Mouse (Mus musculus) fibroblast of lung, adult 2 months (primary cell): ENCODE data around the gene Uqcr10.
"Not testable (repeated sequence)": the region's sequence is repeated elsewhere in the genome, so short reads cannot be mapped to it uniquely, and the experiment has no call there.

ENCODE experiments used
- DNase-seq: peaks from one replicate; pipeline ENCODE4 v3.0.0-alpha.2; 2011; ENCODE audit warnings: low read depth

The Uqcr10 gene

DNA sequence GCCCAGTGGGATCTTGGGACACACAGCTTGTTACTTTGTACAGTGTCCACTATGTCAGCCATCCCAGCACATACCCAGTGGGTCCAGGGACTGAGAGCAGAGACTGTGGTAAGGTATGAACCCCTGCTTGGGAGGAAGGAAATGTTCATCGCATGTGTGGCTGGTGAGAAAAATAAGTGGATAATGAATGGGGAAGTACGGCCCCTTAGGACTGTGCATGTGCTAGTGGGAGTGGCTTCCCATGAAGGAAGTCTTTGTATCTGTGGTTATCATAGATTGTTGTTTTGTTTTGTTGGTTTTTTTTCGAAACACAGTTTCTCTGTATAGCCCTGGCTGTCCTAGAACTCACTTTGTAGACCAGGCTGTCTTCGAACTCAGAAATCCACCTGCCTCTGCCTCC is 10.6 kb upstream of the Uqcr10 start:
- no peak for DNase-seq

GRCm38 (mm10) chr11:4712822-4713221 is 8.7 kb upstream of the Uqcr10 start:
- DNase-seq = no peak

DNA sequence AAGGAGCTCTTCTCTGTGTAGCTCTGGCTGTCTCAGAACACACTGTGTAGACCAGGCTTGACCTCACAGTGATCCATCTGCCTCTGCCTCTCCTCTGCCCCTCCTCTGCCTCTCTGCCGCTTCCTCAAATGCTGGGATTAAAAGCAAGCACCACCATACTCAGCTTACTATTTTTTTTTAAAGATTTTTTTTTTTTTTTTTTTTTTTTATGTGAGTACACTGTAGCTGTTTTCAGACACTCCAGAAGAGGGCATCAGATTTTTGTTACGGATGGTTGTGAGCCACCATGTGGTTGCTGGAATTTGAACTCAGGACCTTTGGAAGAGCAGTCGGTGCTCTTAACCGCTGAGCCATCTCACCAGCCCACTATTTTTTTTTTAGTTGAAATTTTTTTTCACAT is 6.0 kb upstream of the Uqcr10 start:
- not testable (repeated sequence) for DNase-seq

DNA sequence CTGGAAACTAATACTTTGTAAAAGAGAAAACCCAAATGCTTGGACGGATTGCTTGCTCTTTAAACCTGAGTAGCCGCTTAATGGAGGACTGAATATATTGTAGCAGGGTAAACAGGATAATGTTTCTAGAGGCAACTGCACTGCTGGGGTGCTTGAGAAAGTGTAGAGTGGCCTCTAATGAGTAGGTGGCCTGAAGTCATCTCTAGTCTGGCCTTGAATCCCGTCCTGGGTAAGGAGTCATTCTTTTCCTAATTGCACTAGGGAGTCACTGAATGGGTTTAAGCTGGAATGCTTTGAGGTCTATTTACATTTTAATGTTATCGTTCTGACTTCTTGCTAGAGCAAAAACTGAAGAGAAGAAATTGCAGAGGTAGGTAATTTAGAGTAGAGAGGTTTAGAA is 1.0 kb upstream of the Uqcr10 start:
- no peak for DNase-seq

- DNase-seq = no peak
Measured at GRCm38 (mm10) chr11:4703688-4704071, 462 bp downstream of the Uqcr10 start.

GRCm38 (mm10) chr11:4700726-4701125 is 3.4 kb downstream of the Uqcr10 start:
- no peak for DNase-seq

GRCm38 (mm10) chr11:4697043-4697983 is 6.8 kb downstream of the Uqcr10 start:
- DNase-seq = peak; percentile 90

GRCm38 (mm10) chr11:4692162-4692561 is 12.0 kb downstream of the Uqcr10 start:
- no peak for DNase-seq

DNA sequence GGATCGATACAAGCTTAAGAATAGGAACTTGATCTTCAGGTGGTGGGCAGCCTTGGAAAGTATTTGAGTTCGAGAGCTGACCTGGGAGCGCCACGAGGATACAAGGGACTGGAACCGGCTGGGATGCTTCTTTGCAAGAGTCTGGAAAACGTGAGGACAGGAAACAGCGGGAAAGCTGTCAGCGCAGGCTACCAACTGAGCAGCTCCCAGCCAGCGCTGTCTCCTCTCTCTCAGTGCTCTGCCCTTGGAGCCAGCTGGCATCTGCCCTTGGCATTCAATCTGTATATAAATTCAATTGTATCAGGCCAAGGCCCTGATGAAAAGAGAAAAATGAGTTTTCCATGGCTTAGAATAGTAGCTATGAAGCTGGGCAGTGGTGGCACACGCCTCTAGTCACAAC is 12.9 kb downstream of the Uqcr10 start:
- no peak for DNase-seq

DNA sequence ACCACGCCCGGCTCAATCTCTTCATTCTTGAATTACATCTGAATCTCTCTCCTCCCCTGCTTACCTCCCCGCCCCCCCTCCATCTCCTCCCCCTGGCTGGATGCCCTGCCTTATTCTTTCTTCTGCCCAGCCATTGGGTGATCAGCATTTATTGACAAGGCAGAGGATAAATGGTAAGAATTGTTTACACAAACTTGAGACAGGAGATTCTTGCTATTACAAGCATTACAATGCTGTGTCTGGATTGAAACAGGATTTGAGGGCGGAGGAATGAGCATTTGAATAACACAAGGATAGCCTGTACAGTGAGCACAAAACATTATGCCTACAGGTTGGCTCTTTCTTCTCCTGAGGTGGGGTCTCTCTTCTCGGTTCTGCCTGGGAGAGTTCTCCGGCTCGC is 13.8 kb downstream of the Uqcr10 start:
- DNase-seq = no peak

- no peak for DNase-seq
Measured at GRCm38 (mm10) chr11:4688632-4689380, 15.3 kb downstream of the Uqcr10 start.

DNA sequence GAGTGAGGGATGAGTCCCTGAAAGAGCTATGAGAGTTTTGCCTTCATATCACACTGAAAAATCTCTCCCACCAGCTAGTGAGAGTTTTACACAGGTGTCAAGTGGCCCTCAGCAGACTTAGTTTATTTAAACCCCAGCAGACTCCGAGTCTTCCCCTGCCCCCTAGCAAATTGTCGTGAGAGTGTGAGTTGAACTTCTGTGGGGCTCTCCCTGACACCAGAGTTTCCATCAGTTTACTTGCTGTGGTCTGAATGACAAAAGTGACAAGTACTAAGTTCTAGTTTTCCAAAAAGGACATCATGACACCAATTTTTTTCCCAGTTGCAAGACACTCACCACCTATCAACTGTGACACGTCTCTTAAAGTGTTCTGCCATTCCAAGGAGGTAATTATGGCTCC is 16.3 kb downstream of the Uqcr10 start:
- no peak for DNase-seq

GRCm38 (mm10) chr11:4687027-4687426 is 17.1 kb downstream of the Uqcr10 start:
- no peak for DNase-seq

DNA sequence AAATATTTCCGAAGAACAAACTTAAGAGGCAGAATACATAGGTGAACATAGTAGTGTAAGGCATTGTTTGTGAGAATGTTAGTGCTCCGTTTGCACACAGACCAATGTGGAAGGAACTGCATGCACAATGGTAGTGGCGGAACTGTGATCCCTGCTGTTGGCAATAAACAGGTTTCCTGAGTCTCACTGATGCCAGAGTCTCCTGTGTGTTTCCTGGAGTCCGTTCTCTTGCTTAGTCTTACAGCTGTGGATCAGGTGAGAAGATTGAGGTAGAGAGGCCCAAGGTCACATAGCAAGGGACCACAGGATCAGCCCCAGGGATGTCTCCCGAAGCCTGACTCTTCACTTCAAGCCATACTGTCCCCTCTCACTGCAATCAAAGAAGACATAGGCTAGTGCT is 18.6 kb downstream of the Uqcr10 start:
- DNase-seq = no peak

GRCm38 (mm10) chr11:4685071-4685470 is 19.1 kb downstream of the Uqcr10 start:
- no peak for DNase-seq

DNA sequence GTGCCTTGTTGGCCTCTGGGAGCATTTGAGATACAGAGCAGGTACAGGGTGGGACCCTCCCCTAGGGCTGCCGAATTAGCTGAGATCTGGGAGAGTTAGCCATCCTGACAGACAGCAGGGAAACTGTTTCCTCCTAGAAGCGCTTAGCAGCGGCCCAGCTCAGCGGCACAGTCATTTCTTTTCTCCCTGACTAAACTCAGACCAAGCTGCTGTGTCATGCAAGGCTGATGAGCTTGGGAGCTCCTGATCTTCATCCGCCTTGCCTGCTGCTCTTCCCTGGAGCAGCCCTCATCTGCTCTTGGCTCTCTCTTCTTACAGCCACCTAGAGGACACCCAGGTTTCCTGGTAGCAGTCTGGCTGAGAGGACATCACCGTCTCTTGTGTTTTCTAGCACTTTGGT is 20.0 kb downstream of the Uqcr10 start:
- no peak for DNase-seq

GRCm38 (mm10) chr11:4683516-4683915 is 20.6 kb downstream of the Uqcr10 start:
- DNase-seq = no peak

DNA sequence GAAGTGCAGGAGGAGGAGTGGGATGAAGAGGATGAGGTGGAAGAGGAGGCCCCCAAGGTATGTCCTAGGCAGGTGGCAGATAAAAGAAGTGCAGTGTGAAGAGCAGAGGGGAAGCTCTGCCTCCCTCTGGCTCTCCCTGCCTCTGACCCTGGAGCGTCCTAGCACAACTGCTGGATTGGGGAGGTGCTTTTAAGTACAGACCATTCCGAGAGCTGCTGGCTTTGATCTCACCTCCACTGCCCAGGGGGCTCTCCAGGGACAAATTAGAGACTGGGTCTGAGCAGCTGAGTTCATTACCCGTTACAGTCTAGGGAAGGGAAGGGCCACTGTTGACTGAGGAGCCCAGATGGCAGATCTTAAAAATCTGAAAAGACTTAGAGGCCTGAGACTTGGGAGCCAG is 24.0 kb downstream of the Uqcr10 start:
- DNase-seq = no peak

GRCm38 (mm10) chr11:4679441-4679832 is 24.7 kb downstream of the Uqcr10 start:
- DNase-seq = no peak

GRCm38 (mm10) chr11:4678700-4679440 is 25.3 kb downstream of the Uqcr10 start:
- DNase-seq = no peak

- no peak for DNase-seq
Measured at GRCm38 (mm10) chr11:4677250-4677872, 26.8 kb downstream of the Uqcr10 start.

DNA sequence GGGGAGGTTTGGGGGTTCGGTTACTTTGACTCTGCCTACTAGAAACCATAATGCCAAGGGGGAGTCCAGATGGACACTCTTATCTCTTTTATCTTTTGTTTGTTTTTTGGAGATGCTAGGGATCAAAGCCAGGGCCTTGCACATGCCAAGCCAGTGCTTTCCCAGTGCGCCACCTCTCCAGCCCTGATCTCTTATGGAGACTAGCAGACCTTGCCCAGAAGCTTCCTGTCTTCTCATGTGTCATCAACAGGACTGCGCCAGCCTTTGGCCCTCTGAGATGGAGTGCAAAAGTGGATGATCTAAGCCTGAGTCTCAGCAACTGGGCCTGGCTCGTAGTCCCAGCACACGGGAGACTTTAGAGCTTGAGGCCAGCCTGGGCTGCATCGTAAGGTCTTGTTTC is 28.4 kb downstream of the Uqcr10 start:
- no peak for DNase-seq
